1 mouse cellular context compared by ENCODE assay signal in genomic region chr7:28866769-28867507, GRCm38 (mm10).
TF ChIP-seq lines count a peak whose summit lies in the region.

No protein-coding gene starts in this region.

TF ChIP-seq in MEL, 35 proteins besides CTCF, POLR2A, EP300 and RAD21:
- TF ChIP-seq RCOR1 (IDR thresholded peaks at IDR 0.05; ENCODE audit: low read depth, low read length), result peak; percentile 31; the same call in 1 of the 2 replicates
- TF ChIP-seq ETS1 (IDR thresholded peaks at IDR 0.05; ENCODE audit: low read depth, low read length), result peak; percentile 54; the same call in 1 of the 2 replicates
- no peak for TF ChIP-seq ZC3H11A (IDR thresholded peaks at IDR 0.05; ENCODE audit: low read depth, low read length)
- TF ChIP-seq NRF1 (IDR thresholded peaks at IDR 0.05; ENCODE audit: insufficient read depth, low read depth, low read length, poor library complexity, severe bottlenecking), result no peak
